Mouse (Mus musculus) intestine, embryonic 14.5 days (tissue): ENCODE data around the gene Efna5. TPM values are rescaled to one million over a fixed set of nuclear protein-coding genes. Genes with fewer than 3 reads are reported as not detected.

Source experiments
- ATAC-seq: fragments of 200-750 bp; cut with Nextera tagmentation; replicated peaks from 2 replicates; pipeline ENCODE4 v1.8.0; 2017; ENCODE audit warnings: low read depth, moderate number of reproducible peaks, moderate TSS enrichment, moderate library complexity; ENCODE audit not compliant: low FRiP score, low TSS enrichment
- DNase-seq: peaks from one replicate; pipeline ENCODE4 v3.0.0-alpha.2; 2018; ENCODE audit warnings: low spot score
- H3K27ac ChIP-seq: fragments of 300-500 bp; sonication (generic); 2 replicates; pipeline ENCODE4 v1.5.1; 2014; ENCODE audit warnings: low read depth, mild to moderate bottlenecking, control low read depth
- H3K27me3 ChIP-seq: fragments of 300-500 bp; sonication (generic); replicated peaks from 2 replicates; pipeline ENCODE4 v1.6.1; 2014; ENCODE audit warnings: low read length, control low read depth; ENCODE audit not compliant: control insufficient read depth, insufficient read depth
- H3K36me3 ChIP-seq: fragments of 300-500 bp; sonication (generic); 2 replicates; pipeline ENCODE4 v1.6.1; 2014; ENCODE audit warnings: low read length, control low read depth; ENCODE audit not compliant: control insufficient read depth, insufficient read depth
- H3K4me1 ChIP-seq: fragments of 300-500 bp; sonication (generic); replicated peaks from 2 replicates; pipeline ENCODE4 v1.6.1; 2014; ENCODE audit warnings: low read length, control low read depth, mixed read lengths; ENCODE audit not compliant: control insufficient read depth, insufficient read depth
- H3K4me2 ChIP-seq: fragments of 300-500 bp; sonication (generic); 2 replicates; pipeline ENCODE4 v1.6.1; 2014; ENCODE audit warnings: low read length
- H3K4me3 ChIP-seq: fragments of 300-500 bp; sonication (generic); 2 replicates; pipeline ENCODE4 v1.5.1; 2014; ENCODE audit warnings: low read depth, low read length, control low read depth, mixed read lengths
- H3K9ac ChIP-seq: fragments of 300-500 bp; sonication (generic); 2 replicates; pipeline ENCODE4 v1.6.1; 2014; ENCODE audit warnings: mild to moderate bottlenecking, low read length
- H3K9me3 ChIP-seq: fragments of 300-500 bp; sonication (generic); 2 replicates; pipeline ENCODE4 v1.6.1; 2016; ENCODE audit warnings: low read length, control low read depth; ENCODE audit not compliant: control insufficient read depth
- WGBS: fragments of 180-500 bp; shearing (Covaris S2); extraction: QIAGEN DNeasy Blood & Tissue Kit; methylation state at CpG from one replicate; pipeline ENCODE4 v1.1.7; 2014; 5-methylcytosine and 5-hydroxymethylcytosine counted together
- polyA plus RNA-seq: library from polyadenylated mRNA; unstranded; fragments of >200 nt; fragmentation: Nextera tagmentation; extraction: Ambion mirVana; gene quantifications from 2 replicates; pipeline ENCODE4 v1.2.1, GENCODE M21; 2014

The Efna5 gene
- polyA plus RNA-seq, 1 experiment from 2014 or later: 42.4 TPM

- 83% methylated on average over 5 of the region's 5 CpGs for WGBS
- Histone ChIP-seq H3K4me3 (no peak overlapping the region), H3K27me3 (no peaks in the 10 kb centered on the region), H3K4me1 (no peaks in the 10 kb centered on the region), H3K9ac (no peak overlapping the region), H3K27ac (no peak overlapping the region), H3K9me3 (no peaks in the 10 kb centered on the region), H3K4me2 (no peak overlapping the region), H3K36me3 (no peaks in the 10 kb centered on the region)
- no peak for ATAC-seq
- DNase-seq: no peak
Measured at GRCm38 (mm10) chr17:62683142-62683541, 198.0 kb downstream of the Efna5 start.

DNA sequence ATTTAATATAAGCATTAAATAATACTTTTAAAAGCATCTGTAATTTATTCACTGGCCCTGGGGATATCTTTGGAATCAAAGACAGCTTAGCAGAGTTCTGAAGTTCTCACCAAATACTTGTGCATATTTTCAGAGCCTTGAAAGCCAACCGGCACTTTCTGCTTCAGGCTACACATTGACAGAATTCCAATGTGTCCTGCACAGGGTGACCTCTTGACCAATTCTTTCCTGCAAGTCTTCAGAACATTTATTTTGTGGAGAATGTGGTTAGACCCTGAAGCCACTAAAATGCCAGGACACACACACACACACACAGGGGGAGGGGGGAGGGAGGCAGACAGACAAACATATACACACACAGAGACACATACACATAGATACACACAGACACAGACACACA, 199.4 kb downstream of the Efna5 start:
- no peaks in the 10 kb centered on the region for H3K36me3 ChIP-seq
- H3K9me3 ChIP-seq: no peaks in the 10 kb centered on the region
- H3K9ac ChIP-seq: no peak overlapping the region
- H3K27me3 ChIP-seq: no peaks in the 10 kb centered on the region
- H3K4me1 ChIP-seq: peaks cover 7% of the 10 kb centered on the region
- H3K27ac ChIP-seq: no peak overlapping the region
- DNase-seq: no peak
- ATAC-seq: no peak
- no peak overlapping the region for H3K4me3 ChIP-seq
- 64% methylated on average over 1 of the region's 1 CpGs for WGBS
- no peak overlapping the region for H3K4me2 ChIP-seq

DNA sequence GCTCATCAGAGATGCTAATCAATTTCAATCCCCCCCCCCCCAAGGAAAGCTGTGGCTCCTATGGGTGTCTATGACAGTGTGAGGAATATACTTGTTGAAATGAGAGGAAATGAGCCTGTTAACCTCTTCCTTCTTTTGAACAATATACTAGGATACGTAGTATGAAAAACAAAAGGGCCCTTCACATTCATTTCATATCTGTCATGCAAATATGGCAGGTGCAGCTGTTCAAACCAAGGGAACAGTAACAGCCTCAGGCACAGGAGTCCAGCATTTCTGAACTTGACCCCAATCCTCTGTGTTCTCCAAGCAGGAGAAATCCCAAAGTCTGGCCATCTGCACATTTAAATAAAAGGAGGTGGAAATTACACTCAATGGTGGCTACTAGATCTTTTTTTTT, 200.4 kb downstream of the Efna5 start:
- H3K9me3 ChIP-seq: no peaks in the 10 kb centered on the region
- H3K27ac ChIP-seq: no peak overlapping the region
- 65% methylated on average over 1 of the region's 1 CpGs for WGBS
- ATAC-seq (no peak), DNase-seq (no peak)
- peaks cover 17% of the 10 kb centered on the region for H3K4me1 ChIP-seq
- H3K4me2 ChIP-seq: no peak overlapping the region
- H3K9ac ChIP-seq: no peak overlapping the region
- H3K4me3 ChIP-seq: no peak overlapping the region
- H3K36me3 ChIP-seq: no peaks in the 10 kb centered on the region
- no peaks in the 10 kb centered on the region for H3K27me3 ChIP-seq

DNA sequence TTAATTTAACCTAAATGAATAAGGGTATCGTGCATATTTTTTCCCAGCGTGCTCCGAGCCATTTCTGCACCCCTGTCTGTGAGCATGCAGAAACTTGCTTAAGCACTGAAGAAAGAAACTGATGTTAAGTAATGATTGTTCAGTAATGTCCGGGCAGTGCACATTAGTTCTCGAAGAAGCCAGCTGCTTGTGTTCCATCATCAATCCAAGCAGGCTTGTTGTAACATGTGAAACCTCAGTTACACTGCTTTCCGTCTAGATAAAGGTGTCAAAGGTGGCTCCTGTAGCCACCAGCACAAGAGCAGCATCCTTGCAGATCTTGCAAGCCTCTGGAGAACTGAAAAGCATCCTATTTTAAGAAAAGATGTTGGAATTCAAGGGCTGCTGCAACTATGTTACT, 204.3 kb downstream of the Efna5 start:
- Histone ChIP-seq H3K9ac (no peak overlapping the region), H3K4me1 (peaks cover 26% of the 10 kb centered on the region), H3K4me3 (no peak overlapping the region), H3K36me3 (no peaks in the 10 kb centered on the region), H3K27me3 (no peaks in the 10 kb centered on the region), H3K27ac (no peak overlapping the region), H3K9me3 (no peaks in the 10 kb centered on the region), H3K4me2 (no peak overlapping the region)
- 57% methylated on average over 6 of the region's 6 CpGs for WGBS
- DNase-seq: no peak
- ATAC-seq: no peak

GRCm38 (mm10) chr17:62676409-62676808, 204.7 kb downstream of the Efna5 start:
- WGBS: 21% methylated on average over 6 of the region's 6 CpGs
- ATAC-seq: no peak

GRCm38 (mm10) chr17:62675811-62676255, 205.3 kb downstream of the Efna5 start:
- H3K27me3 ChIP-seq: no peaks in the 10 kb centered on the region
- no peak for ATAC-seq
- peaks cover 26% of the 10 kb centered on the region for H3K4me1 ChIP-seq
- WGBS: 30% methylated on average over 5 of the region's 5 CpGs
- no peak overlapping the region for H3K27ac ChIP-seq
- H3K9ac ChIP-seq: no peak overlapping the region
- no peak overlapping the region for H3K4me3 ChIP-seq
- H3K36me3 ChIP-seq: no peaks in the 10 kb centered on the region
- no peaks in the 10 kb centered on the region for H3K9me3 ChIP-seq
- H3K4me2 ChIP-seq: no peak overlapping the region
- no peak for DNase-seq

More at GRCm38 (mm10) chr17:62676409-62676808, 204.7 kb downstream of the Efna5 start:
- Histone ChIP-seq H3K36me3 (no peaks in the 10 kb centered on the region), H3K4me3 (no peak overlapping the region), H3K9me3 (no peaks in the 10 kb centered on the region), H3K27ac (no peak overlapping the region), H3K9ac (no peak overlapping the region), H3K27me3 (no peaks in the 10 kb centered on the region), H3K4me2 (no peak overlapping the region; the same call in 1 of the 2 replicates), H3K4me1 (peaks cover 26% of the 10 kb centered on the region)
- no peak for DNase-seq

DNA sequence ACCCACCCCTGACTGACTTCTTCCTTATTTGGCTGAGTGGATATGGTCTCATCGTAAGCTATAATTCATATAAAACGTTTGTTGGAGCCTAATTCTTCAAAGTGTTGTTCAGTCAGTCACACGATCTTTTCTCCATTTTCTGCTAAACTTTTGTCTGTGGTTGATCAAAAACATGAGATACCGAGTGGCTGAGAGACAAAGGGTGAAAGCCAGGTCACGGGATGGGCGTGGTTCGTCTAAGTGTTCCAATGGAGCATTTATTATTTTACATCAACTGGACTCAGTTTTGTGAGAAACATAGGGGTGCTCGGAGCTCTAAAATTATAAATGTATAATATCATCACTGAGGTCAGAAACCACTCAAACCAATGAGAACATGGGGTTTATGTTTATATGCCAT, 209.0 kb downstream of the Efna5 start:
- Histone ChIP-seq H3K27me3 (no peaks in the 10 kb centered on the region), H3K4me1 (peaks cover 20% of the 10 kb centered on the region), H3K4me3 (no peak overlapping the region), H3K4me2 (no peak overlapping the region), H3K36me3 (no peaks in the 10 kb centered on the region), H3K9me3 (no peaks in the 10 kb centered on the region), H3K9ac (no peak overlapping the region), H3K27ac (no peak overlapping the region)
- no peak for ATAC-seq
- 56% methylated on average over 8 of the region's 8 CpGs for WGBS
- DNase-seq: no peak

- H3K27ac ChIP-seq: no peak overlapping the region
- H3K4me3 ChIP-seq: no peak overlapping the region
- DNase-seq (no peak), ATAC-seq (no peak)
- peaks cover 2% of the 10 kb centered on the region for H3K4me1 ChIP-seq
- H3K9me3 ChIP-seq: no peaks in the 10 kb centered on the region
- no peaks in the 10 kb centered on the region for H3K27me3 ChIP-seq
- H3K4me2 ChIP-seq: no peak overlapping the region
- no peak overlapping the region for H3K9ac ChIP-seq
- 83% methylated on average over 6 of the region's 6 CpGs for WGBS
- H3K36me3 ChIP-seq: no peaks in the 10 kb centered on the region
Measured at GRCm38 (mm10) chr17:62666761-62667160, 214.4 kb downstream of the Efna5 start.

- ATAC-seq: no peak
- Histone ChIP-seq H3K9me3 (no peaks in the 10 kb centered on the region), H3K27me3 (no peaks in the 10 kb centered on the region), H3K4me2 (no peak overlapping the region), H3K4me3 (no peak overlapping the region), H3K4me1 (peaks cover 5% of the 10 kb centered on the region), H3K27ac (no peak overlapping the region), H3K36me3 (no peaks in the 10 kb centered on the region), H3K9ac (no peak overlapping the region)
- no peak for DNase-seq
- WGBS: 81% methylated on average over 7 of the region's 7 CpGs
Measured at GRCm38 (mm10) chr17:62665823-62666222, 215.3 kb downstream of the Efna5 start.
